Mouse (Mus musculus) CD4-positive, CD25-positive, alpha-beta regulatory T cell, adult 4 months (primary cell): ENCODE results near the gene Mrpl20. TPM values are rescaled to one million over a fixed set of nuclear protein-coding genes. Genes with fewer than 3 reads are reported as not detected.

Experiments used
- ATAC-seq: one replicate; pipeline ENCODE4 v1.8.0; 2017
- polyA plus RNA-seq, 2 experiments: library from polyadenylated mRNA; unstranded; fragments of 100-300 nt; shearing (Covaris generic); gene quantifications; one replicate each; pipeline ENCODE4 v1.2.1; 2017

Gene Mrpl20
- polyA plus RNA-seq, 2 experiments from 2014 or later = 117 to 130 TPM

GRCm38 (mm10) chr4:155856881-155857280 lies 54.2 kb downstream of the Mrpl20 start:
- ATAC-seq = no peak

- ATAC-seq = no peak
These were observed 56.6 kb downstream of the Mrpl20 start for GRCm38 (mm10) chr4:155859318-155859717.

Other genes starting within 250 kb of the Mrpl20 start
- gene Nadk, start 240.5 kb upstream of the Mrpl20 start, polyA plus RNA-seq = 10 to 100 TPM; 64.7 to 81.5 TPM
- 1 to 10 TPM; 9.1 to 9.7 TPM for gene Slc35e2, start 201.5 kb upstream of the Mrpl20 start, polyA plus RNA-seq
- gene Cdk11b, start 178.0 kb upstream of the Mrpl20 start, polyA plus RNA-seq = 100 to 1,000 TPM; 121 to 144 TPM
- gene Gm10563, start 157.5 kb upstream of the Mrpl20 start, polyA plus RNA-seq = not detected
- gene Mmp23, start 149.5 kb upstream of the Mrpl20 start, polyA plus RNA-seq = not detected
- 1 to 10 TPM; 4.8 to 5.1 TPM for gene Mib2, start 133.7 kb upstream of the Mrpl20 start, polyA plus RNA-seq
- gene Fndc10, start 108.5 kb upstream of the Mrpl20 start, polyA plus RNA-seq = 1 to 10 TPM in 1 of 2 experiments, under 1 TPM in 1; 0.59 to 1.4 TPM
- gene Ssu72, start 98.1 kb upstream of the Mrpl20 start, polyA plus RNA-seq = 100 to 1,000 TPM; 153 to 164 TPM
- under 1 TPM in 1 of 2 experiments, not detected in 1; 0.24 TPM for gene Tmem240, start 68.1 kb upstream of the Mrpl20 start, polyA plus RNA-seq
- 10 to 100 TPM; 22.9 to 32.9 TPM for gene Atad3a, start 41.8 kb upstream of the Mrpl20 start, polyA plus RNA-seq
- under 1 TPM in 1 of 2 experiments, not detected in 1; 0.23 TPM for gene Vwa1, start 28.2 kb upstream of the Mrpl20 start, polyA plus RNA-seq
- gene Tmem88b, start 17.0 kb upstream of the Mrpl20 start, polyA plus RNA-seq = not detected
- not detected for gene Ankrd65, start 12.4 kb upstream of the Mrpl20 start, polyA plus RNA-seq
- gene Ccnl2, start 9.6 kb downstream of the Mrpl20 start, polyA plus RNA-seq = 100 to 1,000 TPM in 1 of 2 experiments, 10 to 100 TPM in 1; 99.1 to 124 TPM
- 100 to 1,000 TPM; 167 to 217 TPM for gene Aurkaip1, start 28.4 kb downstream of the Mrpl20 start, polyA plus RNA-seq
- 1 to 10 TPM; 2.1 to 2.3 TPM for gene Mxra8, start 36.8 kb downstream of the Mrpl20 start, polyA plus RNA-seq
- gene Dvl1, start 44.5 kb downstream of the Mrpl20 start, polyA plus RNA-seq = 1 to 10 TPM; 2.2 to 4.7 TPM
- gene Tas1r3, start 60.5 kb downstream of the Mrpl20 start, polyA plus RNA-seq = under 1 TPM; 0.62 to 0.66 TPM
- gene Cptp, start 66.6 kb downstream of the Mrpl20 start, polyA plus RNA-seq = 10 to 100 TPM; 17.0 to 20.1 TPM
- 100 to 1,000 TPM in 1 of 2 experiments, 10 to 100 TPM in 1; 93.4 to 109 TPM for gene Ints11, start 66.7 kb downstream of the Mrpl20 start, polyA plus RNA-seq
- 10 to 100 TPM; 22.1 to 27.6 TPM for gene Pusl1, start 88.9 kb downstream of the Mrpl20 start, polyA plus RNA-seq
- 1 to 10 TPM; 3.2 to 4.1 TPM for gene Acap3, start 88.9 kb downstream of the Mrpl20 start, polyA plus RNA-seq
- gene Ube2j2, start 141.0 kb downstream of the Mrpl20 start, polyA plus RNA-seq = 10 to 100 TPM; 21.6 to 29.7 TPM
- gene C1qtnf12, start 159.4 kb downstream of the Mrpl20 start, polyA plus RNA-seq = 1 to 10 TPM; 7.6 TPM
- 1 to 10 TPM in 1 of 2 experiments, under 1 TPM in 1; 0.92 to 1.3 TPM for gene B3galt6, start 189.8 kb downstream of the Mrpl20 start, polyA plus RNA-seq
- 100 to 1,000 TPM; 528 to 589 TPM for gene Sdf4, start 190.0 kb downstream of the Mrpl20 start, polyA plus RNA-seq
- gene Tnfrsf4, start 211.0 kb downstream of the Mrpl20 start, polyA plus RNA-seq = 1,000 to 10,000 TPM; 1,065 to 1,393 TPM
- 100 to 1,000 TPM; 745 to 823 TPM for gene Tnfrsf18, start 223.3 kb downstream of the Mrpl20 start, polyA plus RNA-seq